Mouse (Mus musculus) T-cell, adult 66 days (primary cell): Measurements from ENCODE around the gene Olfr229. TPM values are rescaled to one million over a fixed set of nuclear protein-coding genes. Genes with fewer than 3 reads are reported as not detected.

Experiments
- total RNA-seq, 2 experiments: library from RNA; stranded (reverse); gene quantifications; 3 replicates in 1 of 2; 4 replicates in 1 of 2; pipeline ENCODE4 v1.2.4; 2023

The Olfr229 gene
- not detected for total RNA-seq

GRCm38 (mm10) chr9:39907036-39907435 lies at the start of gene Olfr229:
Gene Olfr229, plus strand, starts transcription at chr9:39907336.

GRCm38 (mm10) chr9:39866122-39866521 lies 41.0 kb upstream of the Olfr229 start, which contains the start of gene Olfr972:
Gene Olfr972, plus strand, starts transcription at chr9:39866422.

GRCm38 (mm10) chr9:39937201-39937600 lies 30.1 kb downstream of the Olfr229 start, which contains the start of gene Olfr974:
Gene Olfr974, plus strand, starts transcription at chr9:39937501.

GRCm38 (mm10) chr9:39951946-39952345 lies 44.8 kb downstream of the Olfr229 start, which contains the start of gene Olfr975:
Gene Olfr975, minus strand, starts transcription at chr9:39952046.

GRCm38 (mm10) chr9:39961033-39961432 lies 53.9 kb downstream of the Olfr229 start, which contains the start of gene Olfr976:
Gene Olfr976, minus strand, starts transcription at chr9:39961133.

Other genes starting within 250 kb of the Olfr229 start
- not detected for gene Olfr963, start 240.1 kb upstream of the Olfr229 start, total RNA-seq
- gene Olfr149, start 200.2 kb upstream of the Olfr229 start, total RNA-seq, result not detected
- not detected for gene Olfr965, start 196.0 kb upstream of the Olfr229 start, total RNA-seq
- gene Olfr150, start 176.4 kb upstream of the Olfr229 start, total RNA-seq, result not detected
- not detected for gene Olfr967, start 161.1 kb upstream of the Olfr229 start, total RNA-seq
- gene Olfr968, start 124.1 kb upstream of the Olfr229 start, total RNA-seq, result not detected
- not detected for gene Olfr969, start 116.4 kb upstream of the Olfr229 start, total RNA-seq
- not detected for gene Olfr970, start 98.5 kb upstream of the Olfr229 start, total RNA-seq
- not detected for gene Olfr971, start 70.5 kb upstream of the Olfr229 start, total RNA-seq
- not detected for gene Olfr972, start 40.9 kb upstream of the Olfr229 start, total RNA-seq
- gene Olfr974, start 30.2 kb downstream of the Olfr229 start, total RNA-seq, result not detected
- not detected for gene Olfr975, start 44.7 kb downstream of the Olfr229 start, total RNA-seq
- not detected for gene Olfr976, start 53.8 kb downstream of the Olfr229 start, total RNA-seq
- gene Olfr978, start 84.8 kb downstream of the Olfr229 start, total RNA-seq, result not detected
- gene Olfr979, start 96.1 kb downstream of the Olfr229 start, total RNA-seq, result not detected
- gene Olfr980, start 102.2 kb downstream of the Olfr229 start, total RNA-seq, result not detected
- gene Olfr981, start 114.1 kb downstream of the Olfr229 start, total RNA-seq, result not detected
- not detected for gene Olfr982, start 166.5 kb downstream of the Olfr229 start, total RNA-seq
- gene Olfr983, start 186.3 kb downstream of the Olfr229 start, total RNA-seq, result not detected
- gene Olfr984, start 206.9 kb downstream of the Olfr229 start, total RNA-seq, result under 1 TPM; 0.12 TPM
- not detected for gene Olfr985, start 222.8 kb downstream of the Olfr229 start, total RNA-seq
- gene Tmem225, start 240.8 kb downstream of the Olfr229 start, total RNA-seq, result not detected